Mouse (Mus musculus) midbrain, postnatal 0 days (tissue): ENCODE measurements around the gene Dctn1. TPM values are rescaled to one million over a fixed set of nuclear protein-coding genes. Genes with fewer than 3 reads are reported as not detected.

Experiments used
- ATAC-seq: fragments of 200-750 bp; cut with Nextera tagmentation; 2 replicates; pipeline ENCODE4 v1.8.0; 2017; ENCODE audit warnings: moderate number of reproducible peaks, mild to moderate bottlenecking, moderate TSS enrichment, moderate library complexity; ENCODE audit not compliant: low FRiP score
- DNase-seq: peaks from one replicate; pipeline ENCODE4 v3.0.0-alpha.2; 2015; ENCODE audit warnings: low spot score
- H3K27ac ChIP-seq: fragments of 300-500 bp; sonication (generic); 2 replicates; pipeline ENCODE4 v1.5.1; 2014; ENCODE audit warnings: low read depth, mild to moderate bottlenecking, low read length, mixed read lengths
- H3K27me3 ChIP-seq: fragments of 300-500 bp; sonication (generic); 2 replicates; pipeline ENCODE4 v1.6.1; 2014; ENCODE audit warnings: low read length, control low read depth, mixed read lengths; ENCODE audit not compliant: insufficient read depth
- H3K36me3 ChIP-seq: fragments of 300-500 bp; sonication (generic); 2 replicates; pipeline ENCODE4 v1.6.1; 2014; ENCODE audit warnings: low read length, control low read depth, mixed read lengths; ENCODE audit not compliant: insufficient read depth
- H3K4me1 ChIP-seq: fragments of 300-500 bp; sonication (generic); 2 replicates; pipeline ENCODE4 v1.6.1; 2014; ENCODE audit warnings: mild to moderate bottlenecking, control low read depth, antibody characterized with exemption, low read length, mixed read lengths; ENCODE audit not compliant: insufficient read depth
- H3K4me2 ChIP-seq: fragments of 300-500 bp; sonication (generic); 2 replicates; pipeline ENCODE4 v1.6.1; 2014; ENCODE audit warnings: low read depth, mild to moderate bottlenecking, low read length, mixed read lengths; ENCODE audit not compliant: poor library complexity, severe bottlenecking
- H3K4me3 ChIP-seq: fragments of 300-500 bp; sonication (generic); 2 replicates; pipeline ENCODE4 v1.5.1; 2014; ENCODE audit warnings: low read depth, mild to moderate bottlenecking, low read length, moderate library complexity
- H3K9ac ChIP-seq: fragments of 300-500 bp; sonication (generic); replicated peaks from 2 replicates; pipeline ENCODE4 v1.6.1; 2014; ENCODE audit warnings: mild to moderate bottlenecking, low read length, moderate library complexity, mixed read lengths; ENCODE audit not compliant: poor library complexity, severe bottlenecking
- H3K9me3 ChIP-seq: fragments of 300-500 bp; sonication (generic); 2 replicates; pipeline ENCODE4 v1.6.1; 2016; ENCODE audit warnings: low read length, control low read depth
- CTCF ChIP-seq: IDR thresholded peaks from 2 replicates; pipeline ENCODE4 v1.5.1; 2016; ENCODE audit warnings: antibody characterized with exemption, mild to moderate bottlenecking
- WGBS: fragments of 180-500 bp; shearing (Covaris S2); extraction: QIAGEN DNeasy Blood & Tissue Kit; methylation state at CpG from one replicate; pipeline ENCODE4 v1.1.7; 2014; 5-methylcytosine and 5-hydroxymethylcytosine counted together
- polyA plus RNA-seq: library from polyadenylated mRNA; unstranded; fragments of >200 nt; fragmentation: Nextera tagmentation; extraction: Ambion mirVana; gene quantifications from 2 replicates; pipeline ENCODE4 v1.2.1, GENCODE M21; 2015
- total RNA-seq: library from RNA; depleted of rRNA; stranded (reverse); fragments of >200 nt; gene quantifications from 2 replicates; pipeline ENCODE4 v1.2.3, GENCODE M21; 2014

The Dctn1 gene
- total and polyA plus RNA-seq, 2 experiments from 2014 or later = 126 to 166 TPM

DNA sequence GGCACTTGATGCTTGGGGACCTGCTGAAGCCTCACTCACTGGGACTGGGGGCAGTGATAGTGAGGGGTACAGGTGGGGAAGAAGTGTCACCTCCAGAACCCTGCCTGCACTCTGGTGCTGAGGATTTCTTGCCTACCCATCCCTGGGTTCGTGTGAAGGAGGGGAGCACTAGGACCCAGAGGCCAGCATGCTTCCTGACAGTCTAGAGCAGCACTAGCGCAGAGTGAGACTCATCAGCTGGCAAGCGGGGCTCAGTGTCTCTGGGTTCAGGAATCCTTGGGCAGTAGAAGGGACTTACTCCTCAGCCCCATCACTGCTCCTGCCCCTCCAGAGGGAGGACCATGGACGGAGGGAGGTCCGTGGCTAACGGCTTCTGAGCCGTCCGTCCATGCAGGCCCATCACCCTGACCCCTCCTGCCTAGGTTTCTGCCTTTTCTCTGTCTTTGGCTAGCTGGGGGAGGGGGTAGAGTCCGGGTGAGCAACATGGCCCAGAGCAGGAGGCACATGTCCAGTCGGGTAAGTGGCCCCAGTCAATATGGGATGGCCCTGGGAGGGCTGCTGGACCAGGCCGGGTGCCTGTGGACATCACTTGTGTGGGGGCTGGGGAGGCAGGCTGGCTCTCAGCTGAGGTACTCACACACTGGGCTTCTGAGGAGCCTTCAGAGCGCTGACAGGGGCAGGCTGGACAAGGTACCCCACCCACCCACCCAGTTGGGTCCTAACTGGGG, 13.8 kb downstream of the Dctn1 start:
- WGBS = 13% methylated on average over 12 of the region's 12 CpGs
- peak; percentile 78 for DNase-seq
- H3K27me3 ChIP-seq = no peaks in the 10 kb centered on the region
- H3K4me1 ChIP-seq = peaks cover 12% of the 10 kb centered on the region
- ATAC-seq = peak; percentile 81
- peak overlapping the region; percentile 80 for H3K9ac ChIP-seq
- H3K4me2 ChIP-seq = peak overlapping the region; percentile 64
- peak overlapping the region; percentile 34; the same call in 1 of the 2 replicates for H3K27ac ChIP-seq
- peaks cover 23% of the 10 kb centered on the region for H3K36me3 ChIP-seq
- no peak for TF ChIP-seq CTCF
- no peaks in the 10 kb centered on the region for H3K9me3 ChIP-seq
- peak overlapping the region; percentile 66 for H3K4me3 ChIP-seq

DNA sequence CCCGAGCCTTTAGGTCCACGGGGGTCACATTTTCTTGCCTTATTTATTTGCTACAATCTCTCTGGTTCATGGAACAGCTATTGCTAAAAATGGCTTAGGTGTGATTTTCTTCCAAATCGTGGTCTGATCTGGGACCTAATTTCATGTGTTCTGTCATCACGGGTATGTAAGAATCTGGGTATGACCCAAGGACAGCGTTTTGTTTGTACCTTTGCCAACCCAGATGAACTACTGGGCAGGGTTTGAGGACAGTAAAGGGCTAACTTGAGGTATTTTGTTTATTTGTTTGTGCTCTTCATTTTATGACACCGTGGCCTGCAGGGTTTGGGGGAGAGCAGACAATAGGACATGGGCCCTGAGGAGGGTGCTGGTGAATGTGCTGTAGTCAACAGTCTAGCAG, 14.9 kb downstream of the Dctn1 start:
- Histone ChIP-seq H3K27ac (no peak overlapping the region), H3K9me3 (no peaks in the 10 kb centered on the region), H3K4me3 (peak overlapping the region; percentile 66), H3K4me2 (peak overlapping the region; percentile 64), H3K27me3 (no peaks in the 10 kb centered on the region), H3K36me3 (peaks cover 23% of the 10 kb centered on the region), H3K4me1 (peaks cover 12% of the 10 kb centered on the region), H3K9ac (peak overlapping the region; percentile 80; the same call in 1 of the 2 replicates)
- WGBS = 83% methylated on average over 6 of the region's 6 CpGs
- ATAC-seq (no peak), DNase-seq (no peak)
- no peak for TF ChIP-seq CTCF

DNA sequence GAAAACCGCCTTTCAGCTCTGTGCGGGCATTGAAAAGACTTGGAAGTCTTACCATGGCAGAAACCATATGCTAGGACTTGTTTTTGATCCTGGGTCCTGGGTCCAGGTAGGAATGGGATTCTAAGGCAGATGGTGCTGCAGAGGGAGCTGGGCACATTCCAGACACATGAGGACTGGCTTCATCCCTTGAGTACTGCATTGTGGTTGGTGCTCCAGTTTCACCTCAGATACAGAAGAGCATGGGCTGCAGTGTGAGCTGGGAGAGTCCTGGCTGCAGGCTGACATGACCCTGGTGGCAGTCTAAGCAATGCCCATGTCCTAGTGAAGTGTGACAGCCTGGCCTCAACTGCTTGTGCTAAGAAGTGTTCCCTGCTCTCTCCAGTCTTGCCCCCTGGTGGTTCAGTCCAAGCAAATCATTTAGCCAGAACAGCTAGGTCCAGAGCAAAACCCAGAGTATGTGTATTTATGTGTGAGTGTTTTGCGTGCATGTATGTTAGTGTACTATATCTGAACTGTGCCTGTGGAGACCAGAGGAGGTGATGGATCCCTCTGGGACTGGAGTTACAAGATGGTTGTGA, 19.2 kb downstream of the Dctn1 start:
- Histone ChIP-seq H3K9me3 (no peaks in the 10 kb centered on the region), H3K4me1 (peaks cover 25% of the 10 kb centered on the region), H3K4me3 (no peak overlapping the region), H3K9ac (no peak overlapping the region), H3K27me3 (no peaks in the 10 kb centered on the region), H3K27ac (peak overlapping the region; percentile 95), H3K36me3 (peaks cover 30% of the 10 kb centered on the region), H3K4me2 (no peak overlapping the region)
- WGBS = 90% methylated on average over 3 of the region's 3 CpGs
- DNase-seq (peak; percentile 52), ATAC-seq (no peak)
- peak; percentile 73 for TF ChIP-seq CTCF

DNA sequence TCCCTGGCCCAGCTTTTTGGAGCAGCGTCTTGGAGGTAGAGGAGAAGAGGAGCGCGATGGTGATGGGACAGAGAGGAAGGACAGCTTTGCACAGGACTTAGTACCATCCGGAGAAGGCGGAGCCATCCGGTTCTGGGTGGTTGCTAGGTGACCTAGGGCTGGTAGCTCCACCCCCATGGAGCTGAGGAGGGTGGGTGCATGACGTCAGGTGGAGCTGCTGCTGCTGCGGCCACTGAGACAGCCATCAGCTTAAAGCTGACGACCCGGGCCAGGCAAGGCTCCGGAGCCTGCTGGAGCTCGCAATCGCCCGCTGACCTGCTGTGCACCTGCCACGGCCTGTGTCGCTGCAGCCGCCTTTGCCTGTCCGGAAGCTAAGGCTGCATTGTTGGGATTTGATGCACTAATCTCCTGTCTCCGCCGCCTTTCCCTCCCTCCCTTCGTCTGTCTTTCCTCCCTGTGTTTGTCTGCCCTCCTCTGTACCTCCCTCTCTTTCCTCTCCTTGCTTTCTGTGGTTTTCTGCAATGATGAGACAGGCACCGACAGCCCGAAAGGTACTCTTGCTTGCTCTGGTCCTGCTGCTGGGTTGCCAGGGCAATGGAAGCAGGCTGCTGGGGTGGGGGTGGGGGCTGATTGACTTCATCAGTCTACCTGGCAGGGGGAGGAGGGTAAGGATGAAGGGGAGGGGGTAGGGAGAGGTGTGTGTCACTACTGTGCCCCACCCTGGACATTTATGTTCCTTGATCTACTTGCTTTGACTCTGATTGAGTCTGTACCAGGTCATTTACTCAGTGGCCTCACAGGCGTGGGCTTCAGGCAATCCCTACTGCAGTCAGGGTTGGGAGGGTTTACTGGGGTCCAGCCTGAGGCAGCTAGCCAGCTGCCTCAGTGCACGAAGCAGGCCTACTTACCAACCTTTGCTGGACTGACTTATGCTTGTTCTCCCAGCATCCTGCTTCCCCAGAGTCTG, 20.5 kb downstream of the Dctn1 start:
- DNase-seq (peak; percentile 94), ATAC-seq (peak; percentile 94)
- Histone ChIP-seq H3K9me3 (no peaks in the 10 kb centered on the region), H3K36me3 (peaks cover 43% of the 10 kb centered on the region), H3K4me3 (peak overlapping the region; percentile 69), H3K27me3 (no peaks in the 10 kb centered on the region), H3K27ac (peak overlapping the region; percentile 95), H3K9ac (peak overlapping the region; percentile 88), H3K4me2 (peak overlapping the region; percentile 77), H3K4me1 (peaks cover 15% of the 10 kb centered on the region; the same call in 1 of the 2 replicates)
- TF ChIP-seq CTCF = no peak
- 7% methylated on average over 25 of the region's 25 CpGs for WGBS

DNA sequence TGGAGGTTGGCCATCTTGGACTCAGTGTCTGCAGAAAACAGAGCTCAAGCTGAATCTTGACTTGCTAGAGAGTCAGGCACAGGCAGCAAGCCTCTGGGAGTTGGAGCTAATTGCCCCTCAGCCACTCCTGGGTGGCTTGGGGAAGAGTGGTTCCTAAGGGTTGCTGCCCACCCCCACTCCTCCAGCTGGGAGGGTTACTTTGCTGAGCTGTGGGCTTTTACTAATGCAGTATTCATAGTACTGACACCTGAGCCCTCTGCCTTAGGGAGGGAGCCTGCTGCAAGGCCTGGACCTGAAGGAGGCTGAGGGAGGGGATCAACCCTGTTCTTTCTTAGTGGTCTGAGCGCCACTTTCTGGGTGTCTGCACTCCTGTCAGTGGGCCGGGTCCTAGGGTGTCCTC, 21.2 kb downstream of the Dctn1 start:
- no peak for DNase-seq
- peak overlapping the region; percentile 77 for H3K4me2 ChIP-seq
- no peak for TF ChIP-seq CTCF
- peak overlapping the region; percentile 69 for H3K4me3 ChIP-seq
- H3K27me3 ChIP-seq = no peaks in the 10 kb centered on the region
- 68% methylated on average over 2 of the region's 2 CpGs for WGBS
- ATAC-seq = no peak
- peaks cover 15% of the 10 kb centered on the region; the same call in 1 of the 2 replicates for H3K4me1 ChIP-seq
- H3K9me3 ChIP-seq = no peaks in the 10 kb centered on the region
- peaks cover 50% of the 10 kb centered on the region for H3K36me3 ChIP-seq
- peak overlapping the region; percentile 95; the same call in 1 of the 2 replicates for H3K27ac ChIP-seq
- H3K9ac ChIP-seq = peak overlapping the region; percentile 88
